Mouse (Mus musculus): ENCODE results near the gene Ireb2. TPM values are rescaled to one million over a fixed set of nuclear protein-coding genes. Genes with fewer than 3 reads are reported as not detected.
A peak's percentile ranks its signal among the peaks of the same experiment; 100 is the strongest.
"Not testable (repeated sequence)": the region's sequence is repeated elsewhere in the genome, so short reads cannot be mapped to it uniquely, and the experiment has no call there.

The Ireb2 gene
- 10 to 100 TPM; 43.2 to 53.3 TPM for total RNA-seq (2021)

DNA sequence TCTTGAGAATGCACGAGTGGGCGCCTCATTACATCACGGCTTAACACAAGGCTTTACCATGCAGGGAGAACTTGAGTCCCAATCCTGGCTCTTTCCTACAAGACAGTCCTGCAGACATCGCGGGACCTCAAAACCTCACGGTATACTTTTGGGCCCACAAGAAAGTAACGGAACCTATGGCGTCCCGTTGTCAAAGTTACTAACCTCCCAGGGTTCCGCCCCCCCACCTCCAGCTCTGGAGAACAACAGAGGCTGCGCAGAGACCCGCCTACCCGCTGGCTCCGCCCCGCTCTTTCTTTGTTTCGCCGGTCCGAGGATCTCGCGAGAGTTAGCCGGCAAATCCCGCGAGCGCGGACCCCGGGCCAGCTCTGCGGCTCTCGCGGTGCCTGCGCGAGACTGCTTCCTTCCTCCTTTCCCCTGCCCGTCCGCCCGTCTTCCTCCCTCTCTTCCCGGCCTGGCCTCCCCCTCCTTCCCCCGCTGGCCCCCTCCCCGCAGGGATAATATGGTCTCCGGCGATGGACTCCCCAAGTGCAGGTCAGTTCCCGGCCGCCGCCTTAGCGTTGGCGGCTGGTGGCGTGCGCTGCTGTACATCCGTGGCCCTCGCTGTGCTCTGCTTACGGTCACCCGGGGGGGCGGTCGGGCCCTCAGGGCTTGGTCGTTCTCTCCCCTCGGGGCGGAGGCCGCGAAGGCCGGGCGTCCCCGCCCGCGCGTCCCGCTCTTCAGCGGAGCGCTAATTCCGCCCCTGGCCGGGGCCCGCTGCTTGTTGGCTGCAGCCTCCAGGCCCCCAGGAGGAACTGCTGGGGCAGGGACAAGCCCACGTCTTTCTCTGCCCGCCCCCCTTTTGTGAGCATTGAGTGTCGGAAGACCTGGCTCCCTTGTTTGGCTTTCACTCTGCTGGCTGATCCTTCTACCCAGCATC lies at the start of gene Ireb2:
Gene Ireb2, plus strand, starts transcription at position 427 of the 919 bp plus-strand sequence.
- peak; percentile 97 to 99 for DNase-seq (ENCODE audit: low spot score in 2 of 2)
- intact Hi-C loops (cut with DNase I): no loop called here

DNA sequence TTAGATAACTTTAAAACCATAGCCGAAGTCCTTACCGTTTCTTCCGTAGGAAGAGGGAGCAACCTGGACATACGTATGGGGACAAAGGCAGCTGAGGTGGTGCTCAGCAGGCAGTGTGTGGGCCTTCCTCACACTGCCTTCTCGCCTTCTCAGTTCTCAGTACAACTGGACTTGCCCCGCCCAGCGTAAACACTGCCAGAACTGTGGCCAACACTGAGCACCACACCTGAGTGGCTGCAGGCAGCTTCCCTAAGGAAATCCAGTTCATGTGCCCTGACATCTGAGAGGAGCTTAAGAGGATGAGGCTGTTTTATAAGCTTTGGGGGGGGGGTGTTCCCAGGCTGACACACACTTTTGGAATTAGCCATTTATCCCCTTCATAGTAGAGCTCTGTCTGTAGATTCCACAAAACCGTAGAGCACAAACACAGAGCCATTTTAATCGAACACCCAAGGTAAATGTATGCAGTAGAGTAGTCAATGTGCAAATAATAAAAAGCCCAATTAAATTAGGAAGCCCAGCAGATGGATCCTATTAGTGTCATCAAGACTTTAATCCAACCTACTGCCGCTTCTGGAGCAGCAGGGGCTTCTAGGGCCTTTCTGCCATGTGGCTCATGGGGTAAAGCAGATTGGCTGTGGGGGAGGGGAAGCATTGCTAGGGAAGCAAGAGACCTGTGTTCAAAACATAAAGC lies 46.9 kb upstream of the Ireb2 start:
- DNase-seq (ENCODE audit: low spot score in 2 of 2): no peak
- intact Hi-C loops (cut with DNase I): no loop called here

DNA sequence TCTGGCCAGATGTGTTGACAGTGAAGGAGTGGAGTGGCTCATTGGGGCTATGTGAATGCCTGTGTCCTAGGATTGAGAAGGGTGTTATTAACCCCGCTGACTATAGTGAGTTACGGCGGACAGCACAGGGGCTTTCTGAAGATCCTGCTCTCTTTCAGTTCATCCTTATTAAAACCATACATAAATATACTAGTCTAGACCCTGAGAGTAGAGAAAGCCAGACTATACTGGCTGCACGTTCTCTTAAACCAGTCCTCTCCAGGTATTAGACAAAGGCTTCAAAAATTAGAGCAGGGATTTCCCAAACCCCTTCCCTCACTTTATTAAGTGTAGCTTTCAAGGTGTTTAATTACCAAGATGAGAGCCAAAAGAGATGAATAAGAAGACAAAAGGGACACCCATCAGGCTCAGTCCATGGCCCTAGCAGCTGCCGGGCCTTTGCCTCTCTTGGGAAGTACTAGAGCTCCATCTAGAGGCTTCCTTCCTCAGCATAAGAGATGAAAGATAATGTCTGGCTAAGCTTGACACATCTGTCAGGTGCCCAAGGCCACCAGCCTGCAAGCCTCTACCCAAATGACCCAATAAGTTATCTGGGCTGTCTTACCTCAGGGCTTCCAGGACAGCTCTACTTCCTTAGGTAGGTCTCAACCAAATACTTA lies 42.0 kb upstream of the Ireb2 start:
- DNase-seq (ENCODE audit: low spot score in 2 of 2): peak; percentile 15 to 18

DNA sequence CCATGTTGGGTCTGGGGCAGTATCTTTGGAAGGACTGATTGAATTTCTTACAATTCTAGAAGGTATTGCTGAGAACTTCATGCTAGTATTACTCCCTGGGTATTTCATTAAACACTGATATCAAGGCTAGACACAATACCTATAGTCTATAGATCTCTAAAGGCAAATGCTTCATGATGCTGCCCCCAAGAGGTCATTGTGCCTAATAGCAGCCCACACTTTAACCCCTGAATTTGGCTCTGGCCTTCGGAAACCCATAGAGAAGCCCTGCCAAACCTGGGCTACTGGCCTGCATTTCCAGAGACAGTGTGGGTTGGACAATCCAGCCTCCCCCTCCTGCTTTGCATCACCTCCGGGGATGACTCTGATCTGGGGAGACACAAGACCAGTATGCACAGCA lies 33.8 kb upstream of the Ireb2 start:
- intact Hi-C loops (cut with DNase I): loop anchor here (2.0 to 10.0 kb wide), 3 partner anchors 215 to 485 kb away; no protein-coding TSS in a partner anchor
- no peak for DNase-seq (ENCODE audit: low spot score in 2 of 2)

More for the DNA sequence above, 42.0 kb upstream of the Ireb2 start:
- intact Hi-C loops (cut with DNase I): loop anchor here (1.0 to 10.0 kb wide), 2 partner anchors 83 to 207 kb away; no protein-coding TSS in a partner anchor

DNA sequence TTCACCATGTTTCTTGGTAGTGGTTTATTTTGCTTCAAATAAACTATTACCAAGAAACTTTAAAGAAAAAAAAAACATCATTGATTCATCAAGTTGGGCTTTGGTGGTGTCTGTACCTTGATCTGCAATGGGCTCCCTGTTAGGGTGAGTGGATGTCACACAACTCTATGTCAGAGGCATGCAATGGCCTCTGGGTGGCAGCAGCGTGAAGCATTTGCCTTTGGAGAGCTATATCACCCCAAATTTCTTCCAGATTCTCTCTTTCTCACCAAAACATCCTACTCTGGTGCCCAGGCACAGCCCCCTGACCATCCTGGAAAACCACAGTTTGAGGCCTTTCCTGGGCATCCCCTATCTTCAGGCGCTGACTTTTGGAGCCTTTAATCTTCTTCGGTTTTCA lies 33.0 kb upstream of the Ireb2 start:
- DNase-seq (ENCODE audit: low spot score in 2 of 2): peak; percentile 11 to 14
- intact Hi-C loops (cut with DNase I): loop anchor here (2.0 to 10.0 kb wide), 2 partner anchors 282 to 484 kb away; no protein-coding TSS in a partner anchor

DNA sequence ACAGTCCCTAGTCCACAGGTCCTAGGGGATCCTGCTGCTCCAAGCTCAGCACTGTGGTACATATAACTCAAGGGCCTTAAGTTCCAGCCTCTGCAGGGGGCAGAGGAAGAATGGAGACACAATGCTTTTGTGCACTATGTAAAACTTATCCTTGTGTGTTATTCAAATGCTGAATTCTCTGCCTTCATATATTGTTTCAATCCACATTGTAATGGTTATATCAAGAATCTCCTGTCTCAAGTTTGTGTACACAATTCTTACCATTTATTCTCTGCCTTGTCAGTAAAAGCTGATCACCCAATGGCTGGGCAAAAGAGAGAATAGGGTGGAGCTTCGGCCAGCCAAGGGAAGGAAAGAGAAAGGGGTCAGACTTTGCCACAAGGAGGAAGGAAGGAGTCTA lies 29.8 kb upstream of the Ireb2 start:
- intact Hi-C loops (cut with DNase I): loop anchor here (10.0 kb wide), 1 partner anchor 481 kb away; no protein-coding TSS in a partner anchor

DNA sequence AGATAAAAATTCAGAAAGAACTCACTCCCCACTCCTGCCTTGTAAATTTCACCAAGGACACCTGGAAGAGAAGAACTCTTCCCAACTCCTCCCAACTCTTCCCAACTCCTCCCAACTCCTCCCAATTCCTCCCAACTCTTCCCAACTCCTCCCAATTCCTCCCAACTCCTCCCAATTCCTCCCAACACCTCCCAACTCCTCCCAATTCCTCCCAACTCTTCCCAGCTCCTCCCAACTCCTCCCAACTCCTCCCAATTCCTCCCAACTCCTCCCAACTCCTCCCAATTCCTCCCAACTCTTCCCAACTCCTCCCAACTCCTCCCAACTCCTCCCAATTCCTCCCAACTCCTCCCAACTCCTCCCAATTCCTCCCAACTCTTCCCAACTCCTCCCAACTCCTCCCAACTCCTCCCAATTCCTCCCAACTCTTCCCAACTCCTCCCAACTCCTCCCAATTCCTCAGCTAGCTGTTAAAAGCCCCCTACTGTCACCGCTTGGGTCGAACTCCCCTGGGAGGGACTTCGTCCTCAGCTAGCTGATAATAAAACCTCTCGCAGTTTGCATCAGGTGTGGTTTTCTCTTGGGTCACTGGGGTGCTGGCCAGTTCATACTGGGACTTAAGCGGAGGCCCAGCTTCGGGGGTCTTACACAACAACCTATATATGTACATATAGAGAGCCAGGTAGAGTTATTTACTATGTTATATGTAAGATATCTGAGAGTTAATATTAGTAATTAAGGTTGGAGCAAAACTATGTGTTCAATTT lies 27.5 kb upstream of the Ireb2 start:
- intact Hi-C loops (cut with DNase I): loop anchor here (10.0 kb wide), 1 partner anchor 479 kb away; no protein-coding TSS in a partner anchor
- not testable (repeated sequence) for DNase-seq (ENCODE audit: low spot score in 2 of 2)

More for the DNA sequence above, 29.8 kb upstream of the Ireb2 start:
- DNase-seq (ENCODE audit: low spot score in 2 of 2): no peak

DNA sequence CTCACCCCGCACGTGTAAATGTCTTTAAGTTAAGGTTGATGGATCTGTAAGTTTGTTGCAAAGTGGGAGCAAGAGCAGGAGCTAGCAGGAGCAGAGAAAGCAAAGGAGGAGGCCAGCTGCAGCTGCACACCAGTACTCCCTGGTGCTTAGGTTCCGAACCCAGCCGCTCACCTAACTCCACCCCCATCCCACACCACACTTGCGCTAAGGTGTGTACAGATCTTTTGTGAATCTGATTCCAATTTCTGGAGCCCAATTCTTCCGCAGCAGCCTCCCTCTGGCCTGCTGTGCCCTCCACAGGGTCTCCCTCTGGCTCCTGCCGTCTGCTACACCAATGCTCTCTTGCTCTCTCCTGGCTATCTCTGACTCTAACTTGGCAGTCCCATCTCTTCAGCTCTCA lies 25.8 kb upstream of the Ireb2 start:
- DNase-seq (ENCODE audit: low spot score in 2 of 2): no peak
- intact Hi-C loops (cut with DNase I): loop anchor here (10.0 kb wide), 1 partner anchor 477 kb away; no protein-coding TSS in a partner anchor

DNA sequence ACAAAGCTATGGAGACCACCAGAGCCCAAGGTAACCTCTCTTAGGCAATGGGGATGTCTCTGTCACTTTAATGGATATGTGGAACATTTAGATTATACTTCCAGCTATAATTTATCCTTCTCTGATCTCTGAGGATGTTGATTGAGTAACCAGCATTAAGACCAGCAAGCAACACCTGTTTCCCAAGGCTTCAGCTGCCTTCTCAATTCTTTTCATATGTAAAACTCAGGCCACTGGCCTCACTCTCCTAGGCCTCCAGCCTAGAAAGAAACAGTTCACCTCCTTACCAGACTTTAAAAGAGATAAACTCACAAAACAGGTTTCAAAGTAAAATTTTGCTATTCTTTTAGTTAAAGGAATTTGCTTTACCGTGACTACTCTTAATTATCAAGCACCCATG lies 23.4 kb upstream of the Ireb2 start:
- DNase-seq (ENCODE audit: low spot score in 2 of 2): no peak
- intact Hi-C loops (cut with DNase I): no loop called here

DNA sequence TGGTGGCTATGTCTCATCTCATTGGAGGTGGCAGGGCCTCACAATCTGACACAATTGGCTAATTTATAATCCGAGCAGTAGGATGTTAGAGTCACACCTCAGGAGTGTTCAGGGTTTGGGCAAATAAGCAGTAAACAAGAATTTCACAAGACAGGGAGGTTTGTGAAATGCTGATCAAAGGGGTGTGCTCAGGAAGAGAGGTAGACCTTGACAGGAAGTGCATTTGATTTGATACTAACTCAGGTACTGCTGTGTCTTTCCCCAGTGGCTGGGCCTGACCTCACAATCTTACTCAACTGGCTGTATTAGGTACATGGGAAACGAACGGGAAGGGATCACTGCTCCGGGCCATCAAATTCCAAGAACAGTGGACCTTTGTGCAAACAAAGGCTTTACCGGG lies 21.3 kb upstream of the Ireb2 start:
- DNase-seq (ENCODE audit: low spot score in 2 of 2): no peak
- intact Hi-C loops (cut with DNase I): no loop called here

DNA sequence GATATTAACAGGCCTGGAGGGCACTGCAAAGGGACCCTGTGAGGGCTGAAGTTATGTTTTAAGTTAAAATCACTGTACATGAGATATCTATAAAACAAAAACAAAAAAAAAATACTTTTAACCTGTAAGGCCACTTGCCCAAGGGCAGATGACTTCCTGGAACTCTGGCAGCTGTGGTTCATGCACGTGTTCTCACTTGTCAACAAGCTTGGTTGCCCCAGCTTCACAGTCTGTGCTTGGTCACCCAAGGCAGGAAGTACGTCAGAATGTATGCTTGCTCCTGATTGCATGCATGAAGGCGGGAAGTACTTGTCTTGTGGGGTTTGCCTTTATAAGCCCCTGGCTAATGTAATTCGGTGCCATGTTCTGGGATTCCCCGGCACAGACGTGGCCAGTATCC lies 19.7 kb upstream of the Ireb2 start:
- DNase-seq (ENCODE audit: low spot score in 2 of 2): no peak
- intact Hi-C loops (cut with DNase I): no loop called here

DNA sequence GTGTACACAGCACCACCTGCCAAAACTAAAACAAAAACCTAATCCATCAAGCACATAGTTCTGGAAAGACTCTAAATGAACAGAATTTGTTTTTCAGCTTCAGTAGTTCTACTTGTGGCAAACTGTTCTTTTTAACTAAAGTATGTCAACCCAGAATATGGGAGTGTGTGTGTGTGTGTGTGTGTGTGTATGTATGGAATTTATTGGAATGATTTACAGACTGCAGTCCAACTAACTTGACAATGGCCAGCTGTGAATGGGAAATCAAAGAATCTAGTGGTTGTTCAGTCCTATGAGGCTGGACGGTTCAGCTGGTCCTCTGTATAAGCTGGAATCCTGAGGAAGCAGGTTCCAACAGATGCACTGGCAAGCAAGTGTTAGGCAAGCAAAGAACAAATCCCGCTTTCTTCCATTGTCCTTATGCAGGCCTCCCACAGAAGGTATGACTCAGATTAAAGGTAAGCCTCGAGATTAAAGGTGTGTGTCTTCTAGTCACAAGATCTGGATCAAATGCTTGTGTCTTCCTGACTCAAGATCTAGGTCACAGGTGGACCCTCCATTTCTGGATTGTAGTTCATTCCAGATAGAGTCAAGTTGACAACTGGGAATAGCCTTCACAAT lies 18.9 kb upstream of the Ireb2 start:
- intact Hi-C loops (cut with DNase I): no loop called here
- DNase-seq (ENCODE audit: low spot score in 2 of 2): no peak

DNA sequence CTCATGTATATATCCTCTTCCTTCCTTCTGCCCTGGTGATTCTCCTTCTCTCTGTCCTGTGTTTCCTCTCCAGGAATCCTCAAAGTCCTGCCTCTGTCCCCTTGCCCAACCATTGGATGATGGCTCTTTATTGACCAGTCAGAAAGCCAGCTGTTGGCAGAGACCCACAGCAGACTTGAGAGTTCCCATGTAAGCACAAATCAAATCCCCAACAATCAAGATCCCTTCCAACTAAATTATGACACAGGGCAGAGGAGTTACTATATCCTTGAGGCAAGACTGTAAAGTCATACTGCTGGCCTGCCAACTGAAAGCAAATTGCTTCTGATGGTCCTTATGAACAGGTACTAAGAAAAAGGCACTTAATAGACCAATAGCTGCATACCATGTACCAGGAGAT lies 15.4 kb upstream of the Ireb2 start:
- no peak for DNase-seq (ENCODE audit: low spot score in 2 of 2)
- intact Hi-C loops (cut with DNase I): no loop called here

DNA sequence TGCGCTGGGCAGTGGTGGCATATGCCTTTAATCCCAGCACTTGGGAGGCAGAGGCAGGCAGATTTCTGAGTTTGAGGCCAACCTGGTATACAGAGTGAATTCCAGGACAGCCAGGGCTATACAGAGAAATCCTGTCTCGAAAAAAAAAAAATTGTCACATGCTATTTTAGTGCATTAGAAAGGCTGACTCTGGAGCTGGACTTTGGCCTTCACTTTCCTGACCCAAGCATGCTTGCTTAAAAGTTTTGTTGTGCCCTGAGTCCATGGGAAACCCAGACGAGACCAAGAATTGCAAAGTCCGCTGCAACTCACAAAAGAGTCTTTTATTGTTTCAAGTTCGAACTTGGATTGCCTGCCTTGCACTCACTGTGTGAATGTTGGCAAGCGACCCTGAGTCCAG lies 10.6 kb upstream of the Ireb2 start:
- DNase-seq (ENCODE audit: low spot score in 2 of 2); intact Hi-C loops (cut with DNase I): not testable (repeated sequence)

DNA sequence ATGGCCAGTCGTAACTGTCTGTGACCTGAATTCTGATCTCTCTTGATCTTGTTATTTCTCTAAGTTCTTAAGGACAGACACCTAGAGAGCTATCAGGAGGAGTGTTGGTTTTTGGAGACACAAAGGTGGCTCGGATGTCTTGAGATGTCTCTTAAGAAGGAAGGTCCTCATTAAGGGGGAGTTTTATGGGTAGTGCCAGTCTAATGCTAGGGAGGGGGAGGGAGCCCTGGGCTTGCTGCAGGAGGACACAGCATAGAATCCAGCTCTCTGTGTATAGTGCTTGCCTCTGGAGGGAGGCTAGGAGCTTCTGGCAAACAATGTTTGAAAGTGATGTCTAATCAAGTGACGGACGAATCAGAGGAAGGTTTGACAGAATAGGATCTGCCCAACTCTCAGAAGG lies 10.0 kb upstream of the Ireb2 start:
- DNase-seq (ENCODE audit: low spot score in 2 of 2): no peak
- intact Hi-C loops (cut with DNase I): no loop called here

DNA sequence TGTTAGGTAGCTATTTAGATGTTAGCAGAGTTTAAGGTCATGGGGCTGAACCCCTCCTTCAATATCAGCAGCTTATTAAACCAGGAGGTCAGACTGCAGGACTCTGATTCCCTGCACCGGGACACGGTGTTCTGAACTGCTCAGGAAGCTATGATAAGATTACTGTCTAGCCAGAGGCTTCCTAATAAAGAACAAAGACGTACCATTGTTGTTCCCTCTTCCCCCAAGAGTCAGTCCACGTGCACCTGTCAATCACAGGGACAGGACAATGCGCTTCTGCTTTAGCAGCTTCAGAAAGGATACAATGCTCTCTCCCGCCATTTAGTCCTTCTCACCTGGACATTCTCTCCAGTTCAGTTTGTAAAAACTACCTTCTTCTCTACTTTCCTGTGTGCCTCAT lies 8.0 kb upstream of the Ireb2 start:
- intact Hi-C loops (cut with DNase I): no loop called here
- DNase-seq (ENCODE audit: low spot score in 2 of 2): no peak

DNA sequence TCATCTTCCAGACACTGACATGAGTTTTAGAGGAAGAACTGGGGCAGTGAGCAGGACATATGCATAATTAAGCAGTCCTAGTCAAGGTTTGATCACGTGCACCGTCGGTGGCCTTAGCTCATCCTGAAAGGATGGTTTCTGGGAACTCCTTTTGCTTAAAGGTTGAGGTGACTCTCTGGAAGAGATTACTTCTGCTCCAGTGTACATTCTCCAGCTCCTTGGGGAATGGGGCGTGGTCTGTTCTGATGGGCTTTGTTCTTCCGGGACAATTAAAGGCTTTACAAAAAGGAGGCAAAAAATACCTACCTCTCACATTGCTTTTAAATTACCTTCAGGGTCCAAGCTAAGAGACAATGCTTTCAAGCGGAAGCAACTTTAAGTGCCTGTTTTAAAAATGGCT lies 7.5 kb upstream of the Ireb2 start:
- no peak for DNase-seq (ENCODE audit: low spot score in 2 of 2)
- intact Hi-C loops (cut with DNase I): no loop called here

DNA sequence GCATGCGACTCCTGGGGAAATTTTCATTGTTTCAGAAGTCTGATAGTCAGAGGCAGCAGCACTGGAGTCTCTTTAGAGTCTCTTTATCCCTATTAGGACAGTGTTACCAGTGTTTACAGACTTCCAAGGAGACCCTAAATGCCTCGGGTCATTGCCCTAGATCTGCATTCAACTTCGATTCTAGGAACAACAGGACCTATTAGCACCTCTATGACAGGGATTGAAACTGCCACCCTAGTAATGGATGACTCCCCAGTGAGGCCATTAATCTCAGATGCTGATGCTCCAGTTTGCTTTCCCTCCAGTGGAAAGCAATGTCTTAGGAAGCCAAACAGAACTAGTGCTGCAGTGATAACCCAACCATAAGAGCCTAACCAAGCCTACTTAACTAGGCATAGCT lies 6.1 kb upstream of the Ireb2 start:
- DNase-seq (ENCODE audit: low spot score in 2 of 2): no peak
- intact Hi-C loops (cut with DNase I): no loop called here

DNA sequence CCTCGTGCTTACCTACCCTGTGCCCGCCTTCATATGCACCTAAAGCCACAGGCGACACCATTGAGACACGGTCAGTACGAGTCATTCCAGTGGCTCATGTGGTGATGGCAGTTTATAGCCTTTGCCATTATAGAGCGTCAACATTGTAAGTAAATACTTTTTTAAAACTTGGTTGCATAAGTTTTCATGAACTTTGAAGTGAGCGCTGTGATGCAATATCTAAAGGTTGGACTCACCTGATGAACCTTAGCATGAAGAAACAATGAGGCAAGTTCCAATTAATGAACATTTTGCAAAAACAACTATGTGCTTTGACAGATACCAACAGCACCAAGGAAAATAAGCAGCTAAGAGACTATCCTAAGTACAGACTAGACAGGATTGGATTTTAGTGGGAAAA lies 3.1 kb upstream of the Ireb2 start:
- DNase-seq (ENCODE audit: low spot score in 2 of 2): no peak
- intact Hi-C loops (cut with DNase I): no loop called here

Data from left cerebral cortex, postnatal 36 days (tissue).